Mouse (Mus musculus) kidney, adult 2 months (tissue): ENCODE measurements around the gene Tpcn1.

Experiments used
- CTCF ChIP-seq: fragments of 200-500 bp; conservative IDR thresholded peaks from 2 replicates; pipeline ENCODE4 v1.5.1; 2011; ENCODE audit warnings: low read depth, mild to moderate bottlenecking, control low read depth, low read length, moderate library complexity, mixed read lengths; ENCODE audit not compliant: insufficient read depth, insufficient read length
- POLR2A ChIP-seq: fragments of 200-500 bp; IDR thresholded peaks from one replicate; pipeline ENCODE4 v1.6.1; 2011; ENCODE audit warnings: low read depth, low read length, control low read depth

- TF ChIP-seq CTCF = no peak
- no peak for TF ChIP-seq POLR2A
Measured at GRCm38 (mm10) chr5:120568964-120569363, 19.5 kb downstream of the Tpcn1 start.
